Mouse (Mus musculus) forebrain, embryonic 15.5 days (tissue): ENCODE data around the gene Galntl6. TPM values are rescaled to one million over a fixed set of nuclear protein-coding genes. Genes with fewer than 3 reads are reported as not detected.

Experiments
- ATAC-seq: fragments of 200-750 bp; cut with Nextera tagmentation; replicated peaks from 2 replicates; pipeline ENCODE4 v1.8.0; 2017; ENCODE audit warnings: mild to moderate bottlenecking, moderate TSS enrichment, moderate library complexity
- H3K27ac ChIP-seq: fragments of 300-500 bp; sonication (generic); replicated peaks from 2 replicates; pipeline ENCODE4 v1.5.1; 2015; ENCODE audit warnings: mild to moderate bottlenecking, inconsistent platforms
- H3K27me3 ChIP-seq: fragments of 300-500 bp; sonication (generic); 2 replicates; pipeline ENCODE4 v1.6.1; 2015; ENCODE audit warnings: inconsistent platforms
- H3K36me3 ChIP-seq: fragments of 300-500 bp; sonication (generic); 2 replicates; pipeline ENCODE4 v1.6.1; 2015; ENCODE audit warnings: mild to moderate bottlenecking, inconsistent platforms
- H3K4me1 ChIP-seq: fragments of 300-500 bp; sonication (generic); 2 replicates; pipeline ENCODE4 v1.6.1; 2015; ENCODE audit warnings: inconsistent platforms
- H3K4me2 ChIP-seq: fragments of 300-500 bp; sonication (generic); replicated peaks from 2 replicates; pipeline ENCODE4 v1.6.1; 2015; ENCODE audit warnings: mild to moderate bottlenecking, inconsistent platforms
- H3K4me3 ChIP-seq: fragments of 300-500 bp; sonication (generic); 2 replicates; pipeline ENCODE4 v1.5.1; 2015; ENCODE audit warnings: mild to moderate bottlenecking, inconsistent platforms
- H3K9ac ChIP-seq: fragments of 300-500 bp; sonication (generic); replicated peaks from 2 replicates; pipeline ENCODE4 v1.6.1; 2015; ENCODE audit warnings: mild to moderate bottlenecking, inconsistent platforms
- H3K9me3 ChIP-seq: fragments of 300-500 bp; sonication (generic); 2 replicates; pipeline ENCODE4 v1.6.1; 2016; ENCODE audit warnings: inconsistent platforms
- WGBS: fragments of 180-500 bp; shearing (Covaris S2); methylation state at CpG from one replicate; pipeline ENCODE4 v1.1.7; 2015; ENCODE audit warnings: mixed read lengths; 5-methylcytosine and 5-hydroxymethylcytosine counted together
- polyA plus RNA-seq: library from polyadenylated mRNA; unstranded; fragments of >200 nt; fragmentation: Nextera tagmentation; extraction: Ambion mirVana; gene quantifications from 2 replicates; pipeline ENCODE4 v1.2.1, GENCODE M21; 2015

Gene Galntl6
- polyA plus RNA-seq, 1 experiment from 2014 or later, result 7.3 TPM

DNA sequence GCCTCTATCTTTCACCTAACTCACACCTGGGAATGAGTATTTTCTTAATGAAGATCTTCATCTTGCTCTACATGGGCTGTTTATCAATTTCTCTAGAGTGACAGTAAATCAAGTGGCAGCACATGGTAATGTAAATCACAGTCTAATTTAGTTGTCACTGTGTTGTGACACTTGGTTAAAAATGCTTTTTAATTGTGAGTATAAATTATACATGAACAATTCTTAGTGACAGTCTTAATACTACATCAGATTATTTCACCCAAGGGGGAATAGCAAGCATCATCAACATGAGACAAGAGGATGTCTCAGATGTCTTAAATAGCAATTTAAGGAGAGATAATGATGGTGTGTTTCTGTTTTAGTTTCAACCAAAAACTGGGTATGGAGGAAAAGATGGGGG, 88.1 kb downstream of the Galntl6 start:
- no peaks in the 10 kb centered on the region for H3K36me3 ChIP-seq
- H3K4me3 ChIP-seq, result no peak overlapping the region
- H3K27ac ChIP-seq, result no peak overlapping the region
- ATAC-seq, result 0 out of 2 replicates have a peak, but pooled peaks have one; percentile 43
- no peaks in the 10 kb centered on the region for H3K9me3 ChIP-seq
- no peak overlapping the region for H3K9ac ChIP-seq
- no peaks in the 10 kb centered on the region for H3K4me1 ChIP-seq
- no peaks in the 10 kb centered on the region for H3K27me3 ChIP-seq
- no peak overlapping the region for H3K4me2 ChIP-seq

DNA sequence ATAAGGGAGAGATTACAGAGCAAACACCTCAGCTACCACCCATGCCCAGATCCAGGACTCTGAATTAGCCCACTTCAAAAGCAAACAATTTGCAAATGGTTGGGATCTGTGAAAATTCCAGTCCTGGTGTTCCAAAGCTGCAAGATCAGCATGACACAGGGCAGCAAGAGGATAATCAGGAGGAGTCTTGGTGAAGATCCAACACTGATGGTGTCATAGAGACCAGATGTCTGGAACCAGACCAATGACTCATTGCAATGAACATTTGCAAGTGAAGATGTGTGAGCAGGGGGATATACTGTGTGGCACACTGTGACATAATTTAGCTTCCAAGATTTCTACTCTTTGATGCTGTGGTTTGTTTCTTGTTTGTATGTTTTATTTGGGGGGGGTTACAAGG, 107.2 kb downstream of the Galntl6 start:
- H3K4me1 ChIP-seq, result no peaks in the 10 kb centered on the region
- no peak overlapping the region for H3K4me3 ChIP-seq
- H3K4me2 ChIP-seq, result no peak overlapping the region
- no peaks in the 10 kb centered on the region for H3K27me3 ChIP-seq
- 0 out of 2 replicates have a peak, but pooled peaks have one; percentile 53 for ATAC-seq
- H3K9ac ChIP-seq, result no peak overlapping the region
- no peaks in the 10 kb centered on the region for H3K9me3 ChIP-seq
- H3K36me3 ChIP-seq, result no peaks in the 10 kb centered on the region
- no peak overlapping the region for H3K27ac ChIP-seq

DNA sequence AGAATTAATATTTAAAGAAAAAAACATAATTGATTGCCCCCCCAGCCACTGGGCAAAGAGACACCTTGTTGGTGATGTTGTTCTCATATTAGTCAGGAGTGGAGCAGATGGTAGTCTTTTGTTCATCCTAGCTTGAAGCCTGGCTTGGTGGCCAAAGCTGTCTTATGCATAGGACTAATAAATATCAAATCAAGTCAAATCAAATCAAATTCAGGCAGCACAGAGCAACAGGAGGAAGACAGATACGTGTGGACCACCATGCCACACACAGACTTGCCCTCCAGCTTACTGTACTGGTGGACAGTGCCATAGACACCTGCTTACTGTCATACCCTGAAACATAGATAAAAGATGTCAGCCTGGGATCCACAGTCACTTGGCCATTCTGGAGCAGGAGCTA, 110.6 kb downstream of the Galntl6 start:
- H3K36me3 ChIP-seq, result no peaks in the 10 kb centered on the region
- H3K9ac ChIP-seq, result no peak overlapping the region
- no peak for ATAC-seq
- H3K4me3 ChIP-seq, result no peak overlapping the region
- H3K9me3 ChIP-seq, result no peaks in the 10 kb centered on the region
- no peaks in the 10 kb centered on the region for H3K4me1 ChIP-seq
- H3K27me3 ChIP-seq, result no peaks in the 10 kb centered on the region
- 66% methylated on average over 1 of the region's 1 CpGs for WGBS
- H3K4me2 ChIP-seq, result no peak overlapping the region
- H3K27ac ChIP-seq, result no peak overlapping the region

DNA sequence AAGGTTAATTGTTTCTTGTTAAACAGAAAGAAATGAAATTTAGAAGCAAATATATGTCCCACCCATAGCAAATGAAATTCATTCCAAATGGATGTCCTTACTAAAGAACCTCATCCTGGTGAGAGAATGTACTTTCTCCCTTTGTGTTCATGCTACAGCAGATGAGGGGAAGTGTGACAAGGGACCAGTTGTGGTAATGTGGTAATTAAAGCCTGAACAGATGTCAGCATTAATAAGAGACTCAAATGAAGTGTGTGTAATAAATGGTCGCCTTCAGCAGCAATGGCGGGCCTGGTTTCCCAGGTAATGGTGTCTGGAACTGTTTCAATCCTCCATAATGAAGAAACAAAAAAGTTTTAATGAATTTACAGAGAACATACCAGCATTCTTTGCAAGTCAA, 158.7 kb downstream of the Galntl6 start:
- Histone ChIP-seq H3K9ac (no peak overlapping the region), H3K4me1 (no peaks in the 10 kb centered on the region), H3K4me2 (no peak overlapping the region), H3K9me3 (no peaks in the 10 kb centered on the region), H3K4me3 (no peak overlapping the region), H3K27ac (no peak overlapping the region), H3K36me3 (no peaks in the 10 kb centered on the region), H3K27me3 (no peaks in the 10 kb centered on the region)
- WGBS, result 42% methylated on average over 2 of the region's 2 CpGs
- no peak for ATAC-seq

DNA sequence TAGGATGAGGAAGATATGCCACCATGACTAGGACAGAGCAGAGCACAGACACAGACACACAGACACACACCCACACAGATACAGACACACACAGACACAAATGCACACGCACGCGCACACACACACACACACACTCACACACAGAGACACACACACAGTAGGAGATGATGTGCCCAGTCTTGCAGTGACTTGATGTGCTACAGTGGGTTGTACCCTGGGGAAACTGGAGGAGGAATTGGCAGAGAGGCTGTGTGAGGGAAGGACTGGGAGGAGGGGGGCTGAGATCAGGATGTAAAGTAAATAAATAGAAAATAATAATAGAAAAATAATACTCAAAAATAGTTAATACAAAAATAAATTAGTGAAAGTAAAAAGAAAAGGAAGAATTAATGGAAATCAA, 174.5 kb downstream of the Galntl6 start:
- WGBS, result 96% methylated on average over 3 of the region's 3 CpGs
- no peaks in the 10 kb centered on the region for H3K4me1 ChIP-seq
- no peaks in the 10 kb centered on the region for H3K27me3 ChIP-seq
- H3K4me3 ChIP-seq, result no peak overlapping the region
- H3K27ac ChIP-seq, result no peak overlapping the region
- no peak overlapping the region for H3K9ac ChIP-seq
- ATAC-seq, result no peak
- no peaks in the 10 kb centered on the region for H3K9me3 ChIP-seq
- no peaks in the 10 kb centered on the region for H3K36me3 ChIP-seq
- H3K4me2 ChIP-seq, result no peak overlapping the region

DNA sequence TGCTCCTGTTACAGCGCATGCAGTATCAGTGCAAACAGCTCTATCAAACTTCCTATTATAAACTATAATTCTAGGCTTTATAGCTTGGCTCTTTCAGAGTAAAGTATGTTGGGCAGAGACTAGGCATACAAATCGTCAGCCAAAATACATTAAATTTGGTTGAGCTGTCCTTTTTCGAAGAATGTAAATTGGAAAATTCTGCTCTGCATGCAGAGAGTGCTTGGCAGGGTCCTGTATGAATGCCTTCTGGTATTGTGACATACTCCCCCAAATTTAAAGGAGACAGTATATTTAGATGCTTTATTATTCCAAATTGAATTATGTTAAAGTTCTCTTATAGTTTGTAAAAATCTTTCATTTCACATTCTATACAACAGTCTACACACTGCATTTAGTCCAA, 220.7 kb downstream of the Galntl6 start:
- WGBS, result 76% methylated on average over 3 of the region's 3 CpGs
- Histone ChIP-seq H3K4me2 (no peak overlapping the region), H3K9me3 (no peaks in the 10 kb centered on the region), H3K9ac (no peak overlapping the region), H3K27me3 (no peaks in the 10 kb centered on the region), H3K36me3 (no peaks in the 10 kb centered on the region), H3K4me1 (no peaks in the 10 kb centered on the region), H3K4me3 (no peak overlapping the region), H3K27ac (no peak overlapping the region)
- 0 out of 2 replicates have a peak, but pooled peaks have one; percentile 19 for ATAC-seq

DNA sequence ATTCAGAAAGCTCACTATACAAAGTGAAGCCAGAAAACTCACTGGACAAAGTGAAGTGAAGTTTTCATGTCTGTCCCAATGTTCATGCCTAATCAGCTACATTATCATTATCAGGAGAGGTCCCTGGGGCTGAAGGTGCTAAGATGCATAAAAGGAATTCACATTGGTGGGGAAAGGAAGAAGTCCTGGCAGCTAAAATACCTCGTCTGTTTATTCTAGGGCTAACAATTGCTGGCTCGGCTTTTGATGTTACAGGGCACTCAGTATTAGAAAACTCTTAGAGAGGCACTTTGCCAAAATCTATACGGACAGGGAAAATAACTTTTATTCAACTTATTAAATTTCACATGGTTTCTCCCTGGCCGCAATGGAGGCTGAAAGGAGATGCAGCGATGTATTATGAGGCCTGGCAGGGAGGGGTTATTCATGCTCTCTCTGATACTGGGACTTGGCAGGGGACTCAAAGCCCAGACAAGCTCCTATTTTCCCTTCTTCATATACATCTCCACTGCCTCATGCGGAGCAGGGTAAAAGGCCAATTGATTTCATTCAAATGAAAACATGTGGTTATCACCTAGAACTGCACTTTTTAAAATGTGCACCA, 234.5 kb downstream of the Galntl6 start:
- WGBS, result 10% methylated on average over 6 of the region's 6 CpGs
- H3K4me2 ChIP-seq, result no peak overlapping the region

DNA sequence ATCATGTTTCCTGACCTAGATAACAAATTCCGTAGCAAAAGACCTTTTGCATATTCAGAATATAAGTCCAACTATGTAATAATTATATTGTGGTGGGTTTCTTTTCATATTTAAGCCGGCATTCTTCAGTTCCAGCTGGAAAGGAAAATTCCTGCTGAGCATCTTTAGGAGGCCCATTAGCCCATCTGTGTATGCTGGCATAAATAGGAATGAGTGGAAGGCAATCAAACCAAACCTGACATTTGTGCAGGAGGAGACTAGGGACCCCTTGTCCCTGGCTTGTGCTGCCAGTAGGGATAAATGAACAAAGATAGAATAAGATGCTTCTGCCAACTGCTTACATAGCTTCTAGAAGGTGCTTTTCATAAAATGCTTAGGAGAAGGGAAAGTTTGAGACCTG, 243.4 kb downstream of the Galntl6 start:
- H3K9ac ChIP-seq, result no peak overlapping the region
- WGBS, result 65% methylated on average over 2 of the region's 2 CpGs
- no peaks in the 10 kb centered on the region for H3K27me3 ChIP-seq
- H3K4me1 ChIP-seq, result no peaks in the 10 kb centered on the region
- H3K4me2 ChIP-seq, result no peak overlapping the region
- H3K4me3 ChIP-seq, result no peak overlapping the region
- H3K36me3 ChIP-seq, result no peaks in the 10 kb centered on the region
- H3K27ac ChIP-seq, result no peak overlapping the region
- ATAC-seq, result no peak
- no peaks in the 10 kb centered on the region for H3K9me3 ChIP-seq

More for the DNA sequence above, 234.5 kb downstream of the Galntl6 start:
- H3K9me3 ChIP-seq, result no peaks in the 10 kb centered on the region
- peaks cover 4% of the 10 kb centered on the region for H3K4me1 ChIP-seq
- no peak overlapping the region for H3K4me3 ChIP-seq
- no peaks in the 10 kb centered on the region for H3K27me3 ChIP-seq
- no peak overlapping the region for H3K9ac ChIP-seq
- ATAC-seq, result peak; percentile 66; the same call in 1 of the 2 replicates
- H3K27ac ChIP-seq, result no peak overlapping the region
- H3K36me3 ChIP-seq, result no peaks in the 10 kb centered on the region

DNA sequence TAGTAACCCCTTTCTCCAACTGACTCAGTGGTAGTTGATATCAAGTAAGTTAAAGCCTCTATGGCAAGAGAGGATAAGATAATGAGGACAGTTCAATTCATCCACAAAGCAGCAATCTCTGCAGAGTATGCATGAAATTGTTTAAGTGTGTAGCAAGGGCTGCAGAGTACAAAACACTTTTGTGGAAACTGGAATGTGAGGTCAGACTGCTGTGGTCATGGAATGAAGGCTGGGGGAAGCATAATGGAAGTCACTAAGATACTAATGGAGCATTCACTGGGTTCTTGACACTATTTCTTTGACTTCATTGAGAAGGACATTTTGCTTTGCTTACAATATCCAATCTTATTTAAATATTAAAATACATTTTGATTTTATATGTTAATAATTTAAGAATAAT, 252.4 kb downstream of the Galntl6 start:
- Histone ChIP-seq H3K27me3 (no peaks in the 10 kb centered on the region), H3K4me1 (no peaks in the 10 kb centered on the region), H3K36me3 (no peaks in the 10 kb centered on the region), H3K4me3 (no peak overlapping the region), H3K9ac (no peak overlapping the region), H3K9me3 (no peaks in the 10 kb centered on the region), H3K4me2 (no peak overlapping the region), H3K27ac (no peak overlapping the region)
- no peak for ATAC-seq

DNA sequence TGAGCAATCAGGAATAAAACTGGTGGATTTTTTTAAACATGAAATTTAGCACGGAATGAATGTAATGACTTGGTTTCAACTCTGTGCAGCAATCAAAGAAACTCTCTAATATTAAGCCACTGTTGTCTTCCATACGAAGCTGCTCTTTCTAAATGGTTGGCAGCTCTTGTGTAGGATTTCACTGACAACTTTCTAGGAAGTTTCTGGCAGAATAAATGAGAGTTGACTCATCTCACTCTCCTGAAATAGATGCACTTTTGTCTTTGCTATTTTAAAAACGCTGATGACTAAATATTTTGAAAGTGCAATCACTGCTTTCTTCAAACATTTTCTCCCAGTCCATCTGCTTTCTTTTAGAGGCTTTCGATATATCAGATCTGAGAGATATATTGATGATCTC, 256.8 kb downstream of the Galntl6 start:
- H3K36me3 ChIP-seq, result no peaks in the 10 kb centered on the region
- no peak overlapping the region for H3K4me3 ChIP-seq
- no peak for ATAC-seq
- no peak overlapping the region for H3K4me2 ChIP-seq
- H3K27ac ChIP-seq, result no peak overlapping the region
- 81% methylated on average over 4 of the region's 4 CpGs for WGBS
- no peaks in the 10 kb centered on the region for H3K9me3 ChIP-seq
- H3K4me1 ChIP-seq, result no peaks in the 10 kb centered on the region
- H3K27me3 ChIP-seq, result no peaks in the 10 kb centered on the region
- no peak overlapping the region for H3K9ac ChIP-seq

DNA sequence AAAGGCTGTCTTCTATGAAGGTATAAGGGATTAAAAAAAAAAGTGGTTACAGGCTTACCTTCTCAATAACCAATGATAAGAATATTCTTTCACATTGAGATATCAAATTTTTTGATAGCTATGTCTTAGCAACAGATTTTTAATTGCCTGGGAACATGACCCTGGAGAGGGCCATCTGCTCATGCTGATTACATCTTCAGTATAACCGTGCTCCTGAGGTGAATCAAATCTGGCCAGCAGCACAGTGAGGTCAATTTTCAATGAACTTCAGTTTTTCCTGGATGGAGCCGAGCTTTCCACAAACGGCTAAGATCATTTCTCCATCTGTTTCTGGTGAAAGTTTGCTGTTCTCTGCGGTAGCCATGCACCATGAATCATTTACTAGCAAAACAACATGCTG, 306.0 kb downstream of the Galntl6 start:
- Histone ChIP-seq H3K4me3 (no peak overlapping the region), H3K9ac (no peak overlapping the region), H3K27me3 (no peaks in the 10 kb centered on the region), H3K9me3 (no peaks in the 10 kb centered on the region), H3K4me2 (no peak overlapping the region), H3K4me1 (no peaks in the 10 kb centered on the region), H3K36me3 (no peaks in the 10 kb centered on the region), H3K27ac (no peak overlapping the region)
- 82% methylated on average over 4 of the region's 4 CpGs for WGBS
- no peak for ATAC-seq

DNA sequence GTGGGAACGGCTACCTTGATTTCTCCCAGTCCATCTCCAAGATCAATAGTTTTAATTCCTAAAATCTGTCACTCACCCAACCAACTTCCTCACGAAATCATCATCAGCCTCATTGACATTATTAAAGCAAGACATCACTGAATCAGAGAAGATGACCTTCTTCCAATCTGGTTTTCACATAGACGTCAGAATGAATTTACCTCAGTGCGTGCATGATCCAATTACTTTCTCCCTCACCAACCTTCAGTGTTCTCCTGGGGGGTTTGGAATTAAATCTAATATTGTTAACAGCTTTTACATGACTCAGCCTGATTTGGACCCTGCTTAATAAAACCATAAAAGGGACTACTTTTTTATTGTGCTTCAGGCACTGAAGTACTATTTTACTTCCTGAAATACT, 307.7 kb downstream of the Galntl6 start:
- Histone ChIP-seq H3K4me2 (no peak overlapping the region), H3K9me3 (no peaks in the 10 kb centered on the region), H3K27ac (no peak overlapping the region), H3K36me3 (no peaks in the 10 kb centered on the region), H3K27me3 (no peaks in the 10 kb centered on the region), H3K4me3 (no peak overlapping the region), H3K9ac (no peak overlapping the region), H3K4me1 (no peaks in the 10 kb centered on the region)
- 81% methylated on average over 4 of the region's 4 CpGs for WGBS
- ATAC-seq, result no peak

DNA sequence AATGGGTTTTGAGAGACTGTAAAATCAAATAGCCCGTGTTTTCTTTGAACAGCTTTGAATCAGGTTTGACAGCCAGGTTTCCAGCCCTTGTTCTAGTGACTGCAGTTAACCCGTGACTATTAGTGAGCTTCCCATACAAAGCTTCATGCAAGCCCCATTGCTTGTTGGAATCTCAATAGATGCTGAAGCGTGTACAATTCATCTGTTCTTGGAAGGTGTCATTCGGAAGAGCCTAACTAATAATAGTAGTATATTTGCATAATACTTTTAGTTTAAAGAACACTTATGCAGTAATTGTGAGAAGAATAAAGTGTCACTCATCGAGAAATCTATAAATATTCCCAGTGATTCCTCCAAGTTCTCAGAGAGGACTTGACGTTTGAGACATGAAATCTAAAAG, 314.6 kb downstream of the Galntl6 start:
- no peaks in the 10 kb centered on the region for H3K27me3 ChIP-seq
- no peak overlapping the region for H3K4me3 ChIP-seq
- no peaks in the 10 kb centered on the region for H3K36me3 ChIP-seq
- no peaks in the 10 kb centered on the region for H3K4me1 ChIP-seq
- no peak for ATAC-seq
- 66% methylated on average over 6 of the region's 6 CpGs for WGBS
- no peak overlapping the region for H3K9ac ChIP-seq
- H3K9me3 ChIP-seq, result no peaks in the 10 kb centered on the region
- no peak overlapping the region for H3K4me2 ChIP-seq
- no peak overlapping the region for H3K27ac ChIP-seq
